Mouse (Mus musculus): ENCODE data around the gene Lrrc55. TPM values are rescaled to one million over a fixed set of nuclear protein-coding genes. Genes with fewer than 3 reads are reported as not detected.

Lrrc55 gene
- polyA plus RNA-seq, 1 experiment from 2014 or later = 0.10 TPM

GRCm38 (mm10) chr2:85137601-85138140 lies 59.3 kb downstream of the Lrrc55 start:
- Histone ChIP-seq H3K27me3 (replicated peaks; ENCODE audit: insufficient read depth, low read length) (no peaks in the 10 kb centered on the region), H3K36me3 (ENCODE audit: insufficient read depth, low read length) (no peaks in the 10 kb centered on the region), H3K9ac (replicated peaks; ENCODE audit: low read depth) (0 out of 2 replicates have a peak overlapping the region, but pooled peaks have one; percentile 10), H3K4me3 (ENCODE audit: low read depth, low read length) (peak overlapping the region; percentile 31), H3K9me3 (ENCODE audit: low read length) (no peaks in the 10 kb centered on the region), H3K27ac (ENCODE audit: low read length) (peak overlapping the region; percentile 35), H3K4me1 (ENCODE audit: insufficient read depth, low read depth, low read length) (no peaks in the 10 kb centered on the region), H3K4me2 (replicated peaks; ENCODE audit: low read depth, low read length) (peak overlapping the region; percentile 31)
- DNase-seq (ENCODE audit: low spot score) = peak; percentile 54
- TF ChIP-seq CTCF (IDR thresholded peaks at IDR 0.05) (no peak), EP300 (IDR thresholded peaks at IDR 0.05) (no peak)
- WGBS = 35% methylated on average over 10 of the region's 10 CpGs
- ATAC-seq = no peak

GRCm38 (mm10) chr2:85136831-85137520 lies 60.0 kb downstream of the Lrrc55 start:
- Histone ChIP-seq H3K27me3 (replicated peaks; ENCODE audit: insufficient read depth, low read length) (no peaks in the 10 kb centered on the region), H3K9me3 (ENCODE audit: low read length) (no peaks in the 10 kb centered on the region), H3K4me3 (ENCODE audit: low read depth, low read length) (peak overlapping the region; percentile 31), H3K36me3 (ENCODE audit: insufficient read depth, low read length) (no peaks in the 10 kb centered on the region), H3K4me2 (replicated peaks; ENCODE audit: low read depth, low read length) (peak overlapping the region; percentile 31), H3K4me1 (ENCODE audit: insufficient read depth, low read depth, low read length) (0 out of 2 replicates have a peak, but pooled peaks cover 2% of the 10 kb centered on the region), H3K9ac (replicated peaks; ENCODE audit: low read depth) (0 out of 2 replicates have a peak overlapping the region, but pooled peaks have one; percentile 10), H3K27ac (ENCODE audit: low read length) (peak overlapping the region; percentile 62)
- DNase-seq (ENCODE audit: low spot score) (no peak), ATAC-seq (no peak)
- TF ChIP-seq EP300 (IDR thresholded peaks at IDR 0.05) (no peak), CTCF (IDR thresholded peaks at IDR 0.05) (no peak)
- WGBS = 55% methylated on average over 21 of the region's 21 CpGs

GRCm38 (mm10) chr2:85136089-85136488 lies 60.9 kb downstream of the Lrrc55 start, which contains the start of gene Aplnr:
TSS of gene Aplnr (plus strand) at chr2:85136225.
- 0 out of 2 replicates have a peak, but pooled peaks cover 3% of the 10 kb centered on the region for H3K4me1 ChIP-seq (ENCODE audit: insufficient read depth, low read depth, low read length)
- H3K36me3 ChIP-seq (ENCODE audit: insufficient read depth, low read length) = no peaks in the 10 kb centered on the region
- peak; percentile 70 for ATAC-seq
- H3K27me3 ChIP-seq (replicated peaks; ENCODE audit: insufficient read depth, low read length) = no peaks in the 10 kb centered on the region
- WGBS = 20% methylated on average over 4 of the region's 4 CpGs
- H3K4me3 ChIP-seq (ENCODE audit: low read depth, low read length) = peak within 1 kb of the TSS; percentile 31
- TF ChIP-seq CTCF (IDR thresholded peaks at IDR 0.05) (no peak), EP300 (IDR thresholded peaks at IDR 0.05) (no peak)
- H3K9ac ChIP-seq (replicated peaks; ENCODE audit: low read depth) = 0 out of 2 replicates have a peak within 1 kb of the TSS, but pooled peaks have one; percentile 10
- peak; percentile 63 for DNase-seq (ENCODE audit: low spot score)
- peak within 1 kb of the TSS; percentile 31 for H3K4me2 ChIP-seq (replicated peaks; ENCODE audit: low read depth, low read length)
- peak within 1 kb of the TSS; percentile 62 for H3K27ac ChIP-seq (ENCODE audit: low read length)
- no peaks in the 10 kb centered on the region for H3K9me3 ChIP-seq (ENCODE audit: low read length)

GRCm38 (mm10) chr2:85135099-85135498 lies 61.9 kb downstream of the Lrrc55 start:
- no peaks in the 10 kb centered on the region for H3K9me3 ChIP-seq (ENCODE audit: low read length)
- ATAC-seq (no peak), DNase-seq (ENCODE audit: low spot score) (peak; percentile 11)
- no peak overlapping the region for H3K4me3 ChIP-seq (ENCODE audit: low read depth, low read length)
- H3K4me2 ChIP-seq (replicated peaks; ENCODE audit: low read depth, low read length) = no peak overlapping the region
- WGBS = 16% methylated on average over 1 of the region's 1 CpGs
- no peaks in the 10 kb centered on the region for H3K27me3 ChIP-seq (replicated peaks; ENCODE audit: insufficient read depth, low read length)
- 0 out of 2 replicates have a peak, but pooled peaks cover 6% of the 10 kb centered on the region for H3K4me1 ChIP-seq (ENCODE audit: insufficient read depth, low read depth, low read length)
- no peak overlapping the region for H3K27ac ChIP-seq (ENCODE audit: low read length)
- no peaks in the 10 kb centered on the region for H3K36me3 ChIP-seq (ENCODE audit: insufficient read depth, low read length)
- TF ChIP-seq EP300 (IDR thresholded peaks at IDR 0.05) (no peak), CTCF (IDR thresholded peaks at IDR 0.05) (no peak)
- H3K9ac ChIP-seq (replicated peaks; ENCODE audit: low read depth) = no peak overlapping the region

- no peak overlapping the region for H3K4me2 ChIP-seq (replicated peaks; ENCODE audit: low read depth, low read length)
- no peaks in the 10 kb centered on the region for H3K9me3 ChIP-seq (ENCODE audit: low read length)
- no peak for TF ChIP-seq EP300 (IDR thresholded peaks at IDR 0.05)
- TF ChIP-seq CTCF (IDR thresholded peaks at IDR 0.05) = no peak
- no peak overlapping the region for H3K4me3 ChIP-seq (ENCODE audit: low read depth, low read length)
- no peaks in the 10 kb centered on the region for H3K36me3 ChIP-seq (ENCODE audit: insufficient read depth, low read length)
- H3K27ac ChIP-seq (ENCODE audit: low read length) = peak overlapping the region; percentile 55
- H3K27me3 ChIP-seq (replicated peaks; ENCODE audit: insufficient read depth, low read length) = no peaks in the 10 kb centered on the region
- H3K9ac ChIP-seq (replicated peaks; ENCODE audit: low read depth) = no peak overlapping the region
- ATAC-seq (no peak), DNase-seq (ENCODE audit: low spot score) (no peak)
- 25% methylated on average over 2 of the region's 2 CpGs for WGBS
- 0 out of 2 replicates have a peak, but pooled peaks cover 6% of the 10 kb centered on the region for H3K4me1 ChIP-seq (ENCODE audit: insufficient read depth, low read depth, low read length)
These were observed 64.8 kb downstream of the Lrrc55 start for GRCm38 (mm10) chr2:85132204-85132603.

GRCm38 (mm10) chr2:85131724-85132123 lies 65.3 kb downstream of the Lrrc55 start:
- Histone ChIP-seq H3K27me3 (replicated peaks; ENCODE audit: insufficient read depth, low read length) (no peaks in the 10 kb centered on the region), H3K4me3 (ENCODE audit: low read depth, low read length) (no peak overlapping the region), H3K27ac (ENCODE audit: low read length) (peak overlapping the region; percentile 55), H3K4me2 (replicated peaks; ENCODE audit: low read depth, low read length) (no peak overlapping the region), H3K9ac (replicated peaks; ENCODE audit: low read depth) (no peak overlapping the region), H3K4me1 (ENCODE audit: insufficient read depth, low read depth, low read length) (0 out of 2 replicates have a peak, but pooled peaks cover 6% of the 10 kb centered on the region), H3K36me3 (ENCODE audit: insufficient read depth, low read length) (no peaks in the 10 kb centered on the region), H3K9me3 (ENCODE audit: low read length) (no peaks in the 10 kb centered on the region)
- ATAC-seq = peak; percentile 60
- 30% methylated on average over 1 of the region's 1 CpGs for WGBS
- TF ChIP-seq CTCF (IDR thresholded peaks at IDR 0.05) = no peak
- TF ChIP-seq EP300 (IDR thresholded peaks at IDR 0.05) = peak; percentile 82
- peak; percentile 66 for DNase-seq (ENCODE audit: low spot score)

Data from lung, postnatal 0 days (tissue).